Mouse (Mus musculus): Measurements from ENCODE around the gene Lin7b.

GRCm38 (mm10) chr7:45395129-45395541 is 24.8 kb upstream of the Lin7b start:
- TF ChIP-seq CTCF (conservative IDR thresholded peaks at IDR 0.05; ENCODE audit: insufficient read depth, insufficient read length, low read depth, low read length) (no peak), POLR2A (IDR thresholded peaks at IDR 0.05; ENCODE audit: low read depth, low read length) (no peak)
